In genomic region chr1:182776749-182777410, GRCm38 (mm10) we compare ENCODE assay signal across 15 mouse cellular contexts. TPM values are rescaled to one million over a fixed set of nuclear protein-coding genes. Genes with fewer than 3 reads are reported as not detected.
A peak's percentile ranks its signal among the peaks of the same experiment; 100 is the strongest.
DNase-seq lines count a peak whose midpoint lies in the region; ATAC-seq lines count a peak whose summit lies in the region.
"Had no signal": no experiment of that assay in that cellular context is flagged by ENCODE, and none has a peak within 500 bp of the region (broad histone marks: within the 10 kb centered on the region; RNA-seq: fewer than 3 reads in every experiment).

No protein-coding gene starts in this region.

- H3K27ac ChIP-seq in lung, embryonic 15.5 days = no peak overlapping the region
- H3K27ac ChIP-seq: stomach, postnatal 0 days had no signal

- H3K4me3 ChIP-seq in lung, embryonic 15.5 days = no peak overlapping the region
- H3K4me3 ChIP-seq: myocyte had no signal

- H3K9ac ChIP-seq in lung, embryonic 15.5 days = no peak overlapping the region

- no peak overlapping the region for H3K4me2 ChIP-seq in lung, embryonic 15.5 days
- H3K4me2 ChIP-seq: heart, embryonic 11.5 days; liver, embryonic 11.5 days had no signal

- ATAC-seq in frontal cortex, adult (ENCODE audit: low TSS enrichment) = peak; percentile 27; the same call in 1 of the 2 replicates
- ATAC-seq in lung, embryonic 15.5 days (ENCODE audit: borderline replicate concordance, extremely low read depth, low FRiP score, low TSS enrichment) = peak; percentile 39; the same call in 1 of the 2 replicates
- ATAC-seq: inflammation-experienced regulatory T-cells, adult 6 months had no signal

- WGBS in lung, embryonic 15.5 days = 58% methylated on average over 10 of the region's 10 CpGs

- DNase-seq in frontal cortex, postnatal 14 days (ENCODE audit: low spot score in 2 of 2) = no peak
- DNase-seq in lung, postnatal 10 days = no peak
- peak; percentile 49 for DNase-seq in cerebellum, adult 9-11 months
- peak; percentile 39 for DNase-seq in mesoderm, embryonic 11.5 days (ENCODE audit: low read depth, low spot score)
- DNase-seq in urinary bladder, postnatal 10 days (ENCODE audit: low spot score) = no peak
- no peak for DNase-seq in ovary, postnatal 10 days (ENCODE audit: low spot score)
- DNase-seq: B cell, adult 2 months; lung, postnatal 36 days had no signal

- peaks cover 18% of the 10 kb centered on the region; the same call in 1 of the 2 replicates for H3K4me1 ChIP-seq in lung, embryonic 15.5 days

- no peaks in the 10 kb centered on the region for H3K9me3 ChIP-seq in lung, embryonic 15.5 days

- no peaks in the 10 kb centered on the region for H3K36me3 ChIP-seq in lung, embryonic 15.5 days

- H3K27me3 ChIP-seq in lung, embryonic 15.5 days = no peaks in the 10 kb centered on the region

RNA-seq across cellular contexts. Expression of gene Susd4, which starts 13.2 kb away (rescaled TPM):
- 22.3 and 22.8 TPM in 2 replicates for polyA plus RNA-seq in lung, embryonic 15.5 days (2015; fragmentation: Nextera tagmentation; extraction: Ambion mirVana)

RNA-seq across cellular contexts. Expression of gene Ccdc185, which starts 27.9 kb away (rescaled TPM):
- not detected in 2 replicates for polyA plus RNA-seq in lung, embryonic 15.5 days (2015; fragmentation: Nextera tagmentation; extraction: Ambion mirVana)
- polyA plus RNA-seq: heart, embryonic 11.5 days; inflammation-experienced regulatory T-cells, adult 6 months; liver, embryonic 11.5 days; myocyte; stomach, postnatal 0 days had no signal

Comparison
In these comparisons a context has a peak if more than half of its experiments do, and no peak if none do; other contexts are left out.
1. DNase-seq: peak in cerebellum, adult 9-11 months (single experiment) and mesoderm, embryonic 11.5 days (single experiment); none in frontal cortex, postnatal 14 days (0 of 2), lung, postnatal 10 days (single experiment), urinary bladder, postnatal 10 days (single experiment) and ovary, postnatal 10 days (single experiment).